Mouse (Mus musculus): ENCODE data around the gene Pdcl2.

GRCm38 (mm10) chr5:76302009-76302408 is 28.9 kb downstream of the Pdcl2 start:
- TF ChIP-seq POLR2A (IDR thresholded peaks at IDR 0.05; ENCODE audit: borderline replicate concordance, insufficient read depth, low read length) = no peak
- TF ChIP-seq CTCF (IDR thresholded peaks at IDR 0.05; ENCODE audit: borderline replicate concordance, insufficient read depth, low read depth, low read length) = no peak
